ENCODE assay signal across 33 mouse cellular contexts in genomic region chr6:37494957-37495356, GRCm38 (mm10). TPM values are rescaled to one million over a fixed set of nuclear protein-coding genes. Genes with fewer than 3 reads are reported as not detected.
DNase-seq lines count a peak whose midpoint lies in the region; ATAC-seq and TF ChIP-seq lines count a peak whose summit lies in the region.
"Had no signal": no experiment of that assay in that cellular context is flagged by ENCODE, and none has a peak within 500 bp of the region (broad histone marks: within the 10 kb centered on the region; RNA-seq: fewer than 3 reads in every experiment).

No protein-coding gene starts in this region.

- no peak overlapping the region for H3K4me2 ChIP-seq in lung, embryonic 16.5 days (ENCODE audit: low read depth, low read length)
- no peak overlapping the region for H3K4me2 ChIP-seq in midbrain, embryonic 13.5 days (replicated peaks)
- H3K4me2 ChIP-seq: forebrain, embryonic 13.5 days; heart, embryonic 11.5 days; hindbrain, embryonic 12.5 days; hindbrain, embryonic 15.5 days had no signal

- no peak for TF ChIP-seq POLR2A in lung, adult 2 months (IDR thresholded peaks at IDR 0.05; ENCODE audit: borderline replicate concordance, extremely low read depth, low read depth, low read length)

- WGBS in lung, embryonic 16.5 days: 32% methylated on average over 1 of the region's 1 CpGs
- 16% methylated on average over 1 of the region's 1 CpGs for WGBS in lung, adult 2 months
- WGBS in midbrain, embryonic 13.5 days: 97% methylated on average over 1 of the region's 1 CpGs

- no peaks in the 10 kb centered on the region for H3K27me3 ChIP-seq in lung, embryonic 16.5 days (ENCODE audit: control insufficient read depth, insufficient read depth, low read depth, low read length)
- H3K27me3 ChIP-seq in midbrain, embryonic 13.5 days: no peaks in the 10 kb centered on the region
- H3K27me3 ChIP-seq: CH12.LX; forebrain, embryonic 13.5 days; hindbrain, embryonic 12.5 days; hindbrain, embryonic 15.5 days; Patski had no signal

- H3K27ac ChIP-seq in lung, embryonic 16.5 days (ENCODE audit: low read length): no peak overlapping the region
- no peak overlapping the region for H3K27ac ChIP-seq in midbrain, embryonic 13.5 days
- H3K27ac ChIP-seq: forebrain, embryonic 10.5 days; forebrain, embryonic 13.5 days; gastrocnemius, adult 2 months; heart, adult 2 months; hindbrain, embryonic 12.5 days; hindbrain, embryonic 15.5 days had no signal

- peak; percentile 56; the same call in 1 of the 2 replicates for ATAC-seq in lung, embryonic 16.5 days (ENCODE audit: low read depth)
- ATAC-seq in common myeloid progenitor, adult 5-6 weeks (replicated peaks; ENCODE audit: low read depth, poor library complexity, severe bottlenecking): peak; percentile 68
- no peak for ATAC-seq in midbrain, embryonic 13.5 days
- ATAC-seq: forebrain, embryonic 13.5 days; forebrain, embryonic 16.5 days; Patski had no signal

- H3K9me3 ChIP-seq in lung, embryonic 16.5 days (ENCODE audit: control insufficient read depth, low read length): peaks cover 4% of the 10 kb centered on the region
- peaks cover 7% of the 10 kb centered on the region; the same call in 1 of the 2 replicates for H3K9me3 ChIP-seq in midbrain, embryonic 13.5 days
- H3K9me3 ChIP-seq: hindbrain, embryonic 12.5 days; hindbrain, embryonic 15.5 days had no signal

- H3K36me3 ChIP-seq in lung, embryonic 16.5 days (ENCODE audit: control insufficient read depth, insufficient read depth, low read length): no peaks in the 10 kb centered on the region
- no peaks in the 10 kb centered on the region for H3K36me3 ChIP-seq in midbrain, embryonic 13.5 days
- H3K36me3 ChIP-seq: forebrain, embryonic 10.5 days; G1E; hindbrain, embryonic 12.5 days; hindbrain, embryonic 15.5 days had no signal

- TF ChIP-seq CTCF in lung, adult 2 months (IDR thresholded peaks at IDR 0.05; ENCODE audit: insufficient read depth, low read length): no peak

- no peak for DNase-seq in lung, postnatal 14 days
- DNase-seq in lung, postnatal 36 days: peak; percentile 13
- no peak for DNase-seq in lung, adult 2 months
- DNase-seq in cerebellum, adult 9-11 months: no peak
- DNase-seq: adrenal gland, postnatal 10 days; adrenal gland, postnatal 36 days; B cell, adult 2 months; cerebellum, adult 18-20 months; cerebellum, adult 9-10 months; cerebellum, postnatal 25 days; embryo, embryonic 11 days; gastrocnemius, adult 2 months; gastrocnemius, postnatal 14 days; heart, adult 2 months had no signal

- no peak overlapping the region for H3K4me3 ChIP-seq in lung, embryonic 16.5 days (ENCODE audit: low read length)
- no peak overlapping the region for H3K4me3 ChIP-seq in lung, adult 2 months (replicated peaks; ENCODE audit: extremely low read depth, low read depth, low read length)
- no peak overlapping the region for H3K4me3 ChIP-seq in midbrain, embryonic 13.5 days (replicated peaks)
- H3K4me3 ChIP-seq: forebrain, embryonic 10.5 days; forebrain, embryonic 13.5 days; gastrocnemius, adult 2 months; heart, adult 2 months; hindbrain, embryonic 12.5 days; hindbrain, embryonic 15.5 days had no signal

- no peak overlapping the region for H3K9ac ChIP-seq in lung, embryonic 16.5 days (ENCODE audit: low read length)
- no peak overlapping the region for H3K9ac ChIP-seq in midbrain, embryonic 13.5 days (replicated peaks)
- H3K9ac ChIP-seq: forebrain, embryonic 13.5 days; hindbrain, embryonic 12.5 days; hindbrain, embryonic 15.5 days had no signal

- no peaks in the 10 kb centered on the region for H3K4me1 ChIP-seq in lung, embryonic 16.5 days (replicated peaks; ENCODE audit: control insufficient read depth, insufficient read depth, low read length)
- no peaks in the 10 kb centered on the region for H3K4me1 ChIP-seq in lung, adult 2 months (ENCODE audit: control insufficient read depth, insufficient read depth, low read length)
- no peaks in the 10 kb centered on the region for H3K4me1 ChIP-seq in midbrain, embryonic 13.5 days (replicated peaks)
- H3K4me1 ChIP-seq: forebrain, embryonic 10.5 days; forebrain, embryonic 13.5 days; hindbrain, embryonic 12.5 days; hindbrain, embryonic 15.5 days had no signal

RNA-seq across cellular contexts. Expression of gene Akr1d1, which starts 35.0 kb away (rescaled TPM):
- 0.33 TPM in 1 of 2 replicates, not detected in the other for polyA plus RNA-seq in lung, embryonic 16.5 days (2015; fragmentation: Nextera tagmentation; extraction: Ambion mirVana)
- polyA plus RNA-seq in lung, adult 2 months (2012; rRNA removed): 0.04 TPM in 1 of 2 replicates, not detected in the other
- not detected in 2 replicates for total RNA-seq in common myeloid progenitor, adult 5-6 weeks (2017)
- polyA plus RNA-seq in midbrain, embryonic 13.5 days (2015; fragmentation: Nextera tagmentation; extraction: Ambion mirVana): not detected in 2 replicates
- total RNA-seq: CH12.LX; G1E; gastrocnemius, adult 2 months; gastrocnemius, postnatal 14 days; heart, adult 2 months; heart, postnatal 25 days; hematopoietic stem cell, adult 5-6 weeks had no signal
- polyA plus RNA-seq: cortical plate, adult 2 months; embryonic facial prominence, embryonic 11.5 days; embryonic facial prominence, embryonic 14.5 days; forebrain, embryonic 10.5 days; forebrain, embryonic 13.5 days; forebrain, embryonic 16.5 days; G1E; heart, adult 2 months; heart, embryonic 11.5 days; heart, embryonic 14.5 days; heart, postnatal 0 days; hindbrain, embryonic 12.5 days; hindbrain, embryonic 15.5 days; Patski had no signal

RNA-seq across cellular contexts. Expression of gene Creb3l2, which starts 53.0 kb away (rescaled TPM):
- polyA plus RNA-seq in lung, embryonic 16.5 days (2015; fragmentation: Nextera tagmentation; extraction: Ambion mirVana): 27.8 and 31.1 TPM in 2 replicates
- 21.0 and 24.1 TPM in 2 replicates for polyA plus RNA-seq in lung, adult 2 months (2012; rRNA removed)
- total RNA-seq in common myeloid progenitor, adult 5-6 weeks (2017): 4.3 and 4.7 TPM in 2 replicates
- 2.6 and 3.3 TPM in 2 replicates for polyA plus RNA-seq in midbrain, embryonic 13.5 days (2015; fragmentation: Nextera tagmentation; extraction: Ambion mirVana)
- polyA plus RNA-seq: G1E had no signal
